Mouse (Mus musculus) right cerebral cortex, adult 18-20 months (tissue): ENCODE results near the gene Pik3ap1.
A peak's percentile ranks its signal among the peaks of the same experiment; 100 is the strongest.

Source experiments
- DNase-seq: peaks from one replicate; pipeline ENCODE4 v3.0.0; 2022; ENCODE audit warnings: mixed read lengths

The Pik3ap1 gene

GRCm38 (mm10) chr19:41366854-41367517, 17.9 kb downstream of the Pik3ap1 start:
- no peak for DNase-seq

- no peak for DNase-seq
These were observed 18.6 kb downstream of the Pik3ap1 start for GRCm38 (mm10) chr19:41366192-41366853.

GRCm38 (mm10) chr19:41365570-41365969, 19.3 kb downstream of the Pik3ap1 start:
- DNase-seq, result peak; percentile 11

GRCm38 (mm10) chr19:41364509-41364908, 20.4 kb downstream of the Pik3ap1 start:
- no peak for DNase-seq

- DNase-seq, result no peak
These were observed 21.9 kb downstream of the Pik3ap1 start for GRCm38 (mm10) chr19:41362963-41363362.

- no peak for DNase-seq
These were observed 24.4 kb downstream of the Pik3ap1 start for GRCm38 (mm10) chr19:41360459-41360858.

GRCm38 (mm10) chr19:41354287-41354951, 30.5 kb downstream of the Pik3ap1 start:
- no peak for DNase-seq

- no peak for DNase-seq
These were observed 35.3 kb downstream of the Pik3ap1 start for GRCm38 (mm10) chr19:41349624-41350023.

GRCm38 (mm10) chr19:41348161-41348560, 36.7 kb downstream of the Pik3ap1 start:
- DNase-seq, result no peak

GRCm38 (mm10) chr19:41347326-41347725, 37.6 kb downstream of the Pik3ap1 start:
- no peak for DNase-seq

GRCm38 (mm10) chr19:41346099-41346850, 38.6 kb downstream of the Pik3ap1 start:
- DNase-seq, result no peak

- no peak for DNase-seq
These were observed 39.7 kb downstream of the Pik3ap1 start for GRCm38 (mm10) chr19:41345028-41345741.

GRCm38 (mm10) chr19:41344666-41345027, 40.3 kb downstream of the Pik3ap1 start:
- no peak for DNase-seq

GRCm38 (mm10) chr19:41342592-41343090, 42.3 kb downstream of the Pik3ap1 start:
- DNase-seq, result no peak

GRCm38 (mm10) chr19:41341677-41342076, 43.2 kb downstream of the Pik3ap1 start:
- DNase-seq, result no peak

- DNase-seq, result no peak
These were observed 45.7 kb downstream of the Pik3ap1 start for GRCm38 (mm10) chr19:41339020-41339836.

GRCm38 (mm10) chr19:41338379-41338778, 46.5 kb downstream of the Pik3ap1 start:
- DNase-seq, result no peak

GRCm38 (mm10) chr19:41335721-41336120, 49.2 kb downstream of the Pik3ap1 start:
- DNase-seq, result no peak

GRCm38 (mm10) chr19:41332986-41333385, 51.9 kb downstream of the Pik3ap1 start:
- DNase-seq, result no peak

GRCm38 (mm10) chr19:41332228-41332627, 52.7 kb downstream of the Pik3ap1 start:
- DNase-seq, result no peak

- DNase-seq, result no peak
These were observed 54.5 kb downstream of the Pik3ap1 start for GRCm38 (mm10) chr19:41330401-41330800.

GRCm38 (mm10) chr19:41329961-41330360, 54.9 kb downstream of the Pik3ap1 start:
- DNase-seq, result no peak
